In genomic region chr4:108219019-108219418, GRCm38 (mm10) we compare ENCODE assay signal across 10 mouse cellular contexts. TPM values are rescaled to one million over a fixed set of nuclear protein-coding genes. Genes with fewer than 3 reads are reported as not detected.
A peak's percentile ranks its signal among the peaks of the same experiment; 100 is the strongest.
DNase-seq lines count a peak whose midpoint lies in the region; ATAC-seq and TF ChIP-seq lines count a peak whose summit lies in the region.
"Had no signal": no experiment of that assay in that cellular context is flagged by ENCODE, and none has a peak within 500 bp of the region (broad histone marks: within the 10 kb centered on the region; RNA-seq: fewer than 3 reads in every experiment).

No protein-coding gene starts in this region.

- H3K4me1 ChIP-seq in kidney, embryonic 15.5 days, result peaks cover 14% of the 10 kb centered on the region
- no peaks in the 10 kb centered on the region for H3K4me1 ChIP-seq in kidney, adult 2 months (ENCODE audit: control insufficient read depth, insufficient read depth, low read length)

- H3K36me3 ChIP-seq in kidney, embryonic 15.5 days, result no peaks in the 10 kb centered on the region
- H3K36me3 ChIP-seq in kidney, adult 2 months (ENCODE audit: control insufficient read depth, insufficient read depth, low read length), result no peaks in the 10 kb centered on the region

- H3K9me3 ChIP-seq in kidney, embryonic 15.5 days (replicated peaks), result no peaks in the 10 kb centered on the region

- H3K27me3 ChIP-seq in kidney, embryonic 15.5 days, result peaks cover 42% of the 10 kb centered on the region
- no peaks in the 10 kb centered on the region for H3K27me3 ChIP-seq in kidney, adult 2 months (replicated peaks; ENCODE audit: control insufficient read depth, insufficient read depth, low read length)

- TF ChIP-seq CTCF in kidney, adult 2 months (conservative IDR thresholded peaks at IDR 0.05; ENCODE audit: insufficient read depth, insufficient read length, low read depth, low read length), result no peak

- ATAC-seq in kidney, embryonic 15.5 days (replicated peaks; ENCODE audit: low FRiP score), result no peak

- no peak overlapping the region for H3K4me3 ChIP-seq in kidney, embryonic 15.5 days (replicated peaks)
- H3K4me3 ChIP-seq in kidney, adult 2 months (ENCODE audit: insufficient read depth, low read depth, low read length), result no peak overlapping the region

- DNase-seq in adrenal gland, postnatal 10 days, result peak; percentile 10
- DNase-seq in adrenal gland, adult (ENCODE audit: inconsistent age in 2 of 2, low spot score in 1 of 2), result no peak
- DNase-seq in kidney, adult 2 months, result no peak
- DNase-seq in embryo, embryonic 11.5 days (ENCODE audit: low read depth, low spot score), result peak; percentile 13
- DNase-seq in lung, postnatal 36 days, result peak; percentile 28
- no peak for DNase-seq in left cerebral cortex, adult 9 months (ENCODE audit: low spot score in 2 of 2)
- DNase-seq in thymus, postnatal 36 days, result no peak
- DNase-seq: cerebellum, adult 2 months had no signal

- TF ChIP-seq POLR2A in kidney, adult 2 months (IDR thresholded peaks at IDR 0.05; ENCODE audit: low read depth, low read length), result no peak

- WGBS in kidney, embryonic 15.5 days, result 14% methylated on average over 9 of the region's 9 CpGs
- WGBS in kidney, adult 2 months, result 52% methylated on average over 9 of the region's 9 CpGs

- H3K4me2 ChIP-seq in kidney, embryonic 15.5 days, result peak overlapping the region; percentile 35

- H3K27ac ChIP-seq in kidney, embryonic 15.5 days, result no peak overlapping the region
- H3K27ac ChIP-seq in kidney, adult 2 months (ENCODE audit: insufficient read depth, low read depth, low read length), result no peak overlapping the region

- H3K9ac ChIP-seq in kidney, embryonic 15.5 days, result no peak overlapping the region

RNA-seq across cellular contexts. Expression of gene Zyg11a, which starts 1.2 kb away (rescaled TPM):
- total RNA-seq in adrenal gland, postnatal 10 days (2021), result 1 to 10 TPM in 1 of 2 experiments, under 1 TPM in 1; 0.91 to 1.2 TPM
- polyA plus RNA-seq in kidney, embryonic 15.5 days (2015; fragmentation: Nextera tagmentation; extraction: Ambion mirVana), result 0.22 and 0.26 TPM in 2 replicates
- 0.11 and 0.19 TPM in 2 replicates for polyA plus RNA-seq in kidney, adult 2 months (2012; rRNA removed)
- polyA plus RNA-seq: cerebellum, adult 2 months; neural tube, embryonic 14.5 days had no signal

RNA-seq across cellular contexts. Expression of gene Echdc2, which starts 53.8 kb away (rescaled TPM):
- total RNA-seq in adrenal gland, postnatal 10 days (2021), result 10 to 100 TPM; 29.1 to 33.8 TPM
- polyA plus RNA-seq in kidney, embryonic 15.5 days (2015; fragmentation: Nextera tagmentation; extraction: Ambion mirVana), result 36.4 and 37.2 TPM in 2 replicates
- polyA plus RNA-seq in kidney, adult 2 months (2012; rRNA removed), result 220 and 261 TPM in 2 replicates

Comparison
In these comparisons a context has a peak if more than half of its experiments do, and no peak if none do; other contexts are left out.
1. DNase-seq: peak in adrenal gland, postnatal 10 days (single experiment), embryo, embryonic 11.5 days (single experiment) and lung, postnatal 36 days (single experiment); none in adrenal gland, adult (0 of 2), kidney, adult 2 months (single experiment), left cerebral cortex, adult 9 months (0 of 2) and thymus, postnatal 36 days (0 of 2).